Mouse (Mus musculus) lung, postnatal 10 days (tissue): ENCODE data around the gene Wdr35.

Experiments used
- DNase-seq: peaks from one replicate; pipeline ENCODE4 v3.0.0; 2021

Gene Wdr35

GRCm38 (mm10) chr12:9053345-9053744, 79.7 kb downstream of the Wdr35 start:
- no peak for DNase-seq

GRCm38 (mm10) chr12:9054012-9054411, 80.3 kb downstream of the Wdr35 start:
- no peak for DNase-seq

GRCm38 (mm10) chr12:9055269-9055668, 81.6 kb downstream of the Wdr35 start:
- DNase-seq = no peak

GRCm38 (mm10) chr12:9059502-9059901, 85.8 kb downstream of the Wdr35 start:
- no peak for DNase-seq

GRCm38 (mm10) chr12:9059965-9060364, 86.3 kb downstream of the Wdr35 start:
- DNase-seq = no peak

GRCm38 (mm10) chr12:9063611-9064010, 89.9 kb downstream of the Wdr35 start:
- DNase-seq = peak; percentile 62

GRCm38 (mm10) chr12:9071058-9071457, 97.4 kb downstream of the Wdr35 start:
- DNase-seq = no peak

GRCm38 (mm10) chr12:9071493-9071892, 97.8 kb downstream of the Wdr35 start:
- peak; percentile 54 for DNase-seq

GRCm38 (mm10) chr12:9077554-9078125, 103.9 kb downstream of the Wdr35 start:
- peak; percentile 59 for DNase-seq
